Mouse (Mus musculus): ENCODE measurements around the gene Sdhaf2.

DNA sequence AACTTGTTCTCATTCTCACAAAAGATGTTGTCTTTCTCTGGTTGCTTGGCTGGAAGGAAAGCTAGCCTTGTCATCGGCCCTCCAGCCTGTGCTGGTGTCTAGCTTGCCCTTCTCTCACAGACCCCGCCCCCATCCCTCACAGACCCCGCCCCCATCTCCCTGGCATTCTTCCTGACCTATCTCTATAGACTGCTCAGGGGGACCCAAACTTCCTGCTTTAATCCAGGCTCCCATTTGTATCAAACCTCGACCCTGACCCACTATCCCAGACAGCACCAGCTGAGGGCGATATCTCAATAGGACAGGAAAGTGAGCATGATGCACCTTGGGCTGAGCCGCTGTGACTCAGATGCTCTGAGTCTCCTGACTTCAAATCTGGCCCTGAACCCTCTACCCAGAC, 52.2 kb downstream of the Sdhaf2 start:
- TF ChIP-seq POLR2A (IDR thresholded peaks at IDR 0.05; ENCODE audit: extremely low read depth, insufficient read depth, low read length) (no peak), CTCF (IDR thresholded peaks at IDR 0.05; ENCODE audit: extremely low read depth, insufficient read depth, low read length) (no peak)
